Mouse (Mus musculus): ENCODE results near the gene Trim10. TPM values are rescaled to one million over a fixed set of nuclear protein-coding genes. Genes with fewer than 3 reads are reported as not detected.
A peak's percentile ranks its signal among the peaks of the same experiment; 100 is the strongest.

The Trim10 gene
- total RNA-seq (2021) = 1 to 10 TPM; 5.0 to 9.9 TPM
- long read RNA-seq, experiment 1, transcript Trim10-201 (7 exons, 2,245 nt) = major isoform, 7 of 10 reads
- long read RNA-seq, experiment 1, partial matches to known transcripts = 1 of 10 reads
- long read RNA-seq, experiment 1, other reads (novel, unspliced or antisense) = 2 of 10 reads
- long read RNA-seq, experiment 2, transcript Trim10-201 (7 exons, 2,245 nt) = major isoform, 15 of 18 reads
- long read RNA-seq, experiment 2, partial matches to known transcripts = 1 of 18 reads
- long read RNA-seq, experiment 2, other reads (novel, unspliced or antisense) = 2 of 18 reads

DNA sequence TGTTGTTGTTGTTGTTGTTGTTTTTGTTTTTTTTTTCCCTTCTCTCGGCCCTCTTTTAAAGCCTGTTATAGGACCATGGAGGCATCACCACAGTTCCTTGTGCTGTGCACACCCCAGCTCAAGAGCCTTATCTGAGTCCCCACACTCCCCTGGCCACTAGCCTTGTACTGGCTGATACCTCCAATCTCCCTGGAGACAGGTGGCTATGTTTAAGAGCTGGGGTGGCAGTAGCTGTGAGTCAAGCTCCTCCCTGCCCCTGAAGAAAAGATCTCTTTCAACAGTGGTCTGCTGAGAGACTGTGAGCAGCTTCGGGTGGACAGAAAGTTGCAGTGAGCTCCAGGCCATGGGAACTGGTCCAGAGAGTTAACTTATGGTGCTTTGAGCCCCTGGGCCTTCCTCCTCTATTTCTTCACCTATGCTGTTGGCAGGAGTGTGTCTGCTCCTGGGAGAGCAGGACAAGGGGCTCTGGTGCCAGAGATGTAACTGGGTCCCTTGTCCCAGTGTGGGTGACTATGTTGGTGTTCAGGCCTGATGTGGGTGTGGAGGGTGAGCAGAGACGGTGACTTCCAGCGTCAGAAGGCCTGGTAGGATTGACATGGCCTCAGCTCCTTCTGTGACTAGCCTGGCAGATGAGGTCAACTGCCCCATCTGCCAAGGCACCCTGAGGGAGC is at the start of gene Trim10:
Gene Trim10, plus strand, starts transcription at position 291 of the 671 bp plus-strand sequence.
- DNase-seq (ENCODE audit: low spot score in 2 of 2) = no peak

- DNase-seq (ENCODE audit: low spot score in 2 of 2) = no peak
Measured at GRCm38 (mm10) chr17:36824005-36824404, 45.4 kb upstream of the Trim10 start.

GRCm38 (mm10) chr17:36825525-36825924 is 43.8 kb upstream of the Trim10 start:
- no peak for DNase-seq (ENCODE audit: low spot score in 2 of 2)

DNA sequence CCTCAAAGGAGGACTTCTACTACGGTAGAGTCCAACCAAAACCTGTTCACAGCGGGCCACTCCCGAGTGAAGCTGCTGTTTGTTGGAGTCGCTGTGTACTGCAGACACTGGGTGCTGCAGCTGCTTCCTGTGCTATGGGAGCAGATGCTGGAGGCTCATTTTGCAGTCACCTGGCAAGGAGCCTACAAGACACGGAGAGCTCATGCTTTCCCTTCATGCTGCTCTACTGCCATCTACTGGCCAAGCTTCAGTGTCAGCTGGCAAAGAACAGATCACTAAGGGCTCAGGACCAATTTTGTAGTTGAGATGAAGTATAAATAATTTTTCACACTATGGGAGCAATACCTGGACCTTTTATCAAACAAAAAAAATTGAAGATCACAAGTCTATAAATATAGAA is 43.4 kb upstream of the Trim10 start:
- DNase-seq (ENCODE audit: low spot score in 2 of 2) = peak in 1 of 2 experiments; percentile 59

DNA sequence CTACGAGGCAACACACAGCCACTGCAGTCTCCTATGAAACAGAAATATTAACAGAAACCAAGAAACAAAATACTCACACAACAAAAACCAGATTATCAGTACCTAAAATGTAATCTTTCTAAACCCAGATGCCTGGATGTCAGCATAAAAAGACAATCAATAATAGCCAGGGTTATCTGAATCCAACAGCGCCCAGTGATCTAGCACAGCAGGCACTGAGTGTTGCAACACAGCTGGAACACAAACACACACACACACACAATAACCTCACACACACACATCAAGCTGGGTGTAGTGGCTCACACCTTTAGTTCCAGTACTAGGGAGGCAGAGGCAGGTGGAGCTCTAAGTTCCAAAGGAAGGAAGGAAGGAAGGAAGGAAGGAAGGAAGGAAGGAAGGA is 40.9 kb upstream of the Trim10 start:
- DNase-seq (ENCODE audit: low spot score in 2 of 2) = no peak

DNA sequence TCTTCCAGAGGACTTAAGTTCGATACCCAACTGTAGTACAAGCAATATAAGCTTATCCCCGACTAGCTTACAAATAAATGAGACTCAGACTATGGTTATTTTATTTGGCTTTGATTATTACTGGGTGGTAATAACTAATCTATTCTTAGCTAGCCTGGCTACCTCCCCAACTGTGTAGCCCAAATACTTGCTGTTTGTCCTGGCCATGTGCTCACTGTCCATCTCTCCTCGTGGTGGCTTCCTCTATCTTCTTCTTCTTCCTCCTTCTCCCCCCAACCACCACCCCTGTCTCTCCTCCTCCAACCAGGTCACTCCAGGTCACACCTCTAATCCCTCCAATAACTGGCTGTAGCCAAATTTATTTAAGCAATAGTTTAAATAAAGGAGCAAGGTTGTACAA is 38.9 kb upstream of the Trim10 start:
- no peak for DNase-seq (ENCODE audit: low spot score in 2 of 2)

DNA sequence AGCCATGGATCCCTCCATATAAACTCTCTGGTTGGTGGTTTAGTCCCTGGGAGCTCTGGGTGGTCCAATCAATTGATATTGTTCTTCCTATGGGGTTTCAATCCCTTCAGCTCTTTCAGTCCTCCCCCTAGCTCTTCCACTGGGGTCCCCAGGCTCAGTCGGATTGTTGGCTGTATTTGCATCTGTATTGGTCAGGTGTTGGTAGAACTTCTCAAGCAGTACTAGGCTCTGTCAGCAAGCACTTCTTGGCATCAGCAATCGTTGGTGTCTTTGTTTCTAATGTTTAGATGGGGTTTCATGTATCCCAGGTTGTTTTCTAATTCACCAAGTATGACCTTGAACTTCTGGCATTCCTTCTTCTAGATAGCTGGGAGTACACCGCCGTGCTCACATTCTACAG is 36.7 kb upstream of the Trim10 start:
- no peak for DNase-seq (ENCODE audit: low spot score in 2 of 2)

DNA sequence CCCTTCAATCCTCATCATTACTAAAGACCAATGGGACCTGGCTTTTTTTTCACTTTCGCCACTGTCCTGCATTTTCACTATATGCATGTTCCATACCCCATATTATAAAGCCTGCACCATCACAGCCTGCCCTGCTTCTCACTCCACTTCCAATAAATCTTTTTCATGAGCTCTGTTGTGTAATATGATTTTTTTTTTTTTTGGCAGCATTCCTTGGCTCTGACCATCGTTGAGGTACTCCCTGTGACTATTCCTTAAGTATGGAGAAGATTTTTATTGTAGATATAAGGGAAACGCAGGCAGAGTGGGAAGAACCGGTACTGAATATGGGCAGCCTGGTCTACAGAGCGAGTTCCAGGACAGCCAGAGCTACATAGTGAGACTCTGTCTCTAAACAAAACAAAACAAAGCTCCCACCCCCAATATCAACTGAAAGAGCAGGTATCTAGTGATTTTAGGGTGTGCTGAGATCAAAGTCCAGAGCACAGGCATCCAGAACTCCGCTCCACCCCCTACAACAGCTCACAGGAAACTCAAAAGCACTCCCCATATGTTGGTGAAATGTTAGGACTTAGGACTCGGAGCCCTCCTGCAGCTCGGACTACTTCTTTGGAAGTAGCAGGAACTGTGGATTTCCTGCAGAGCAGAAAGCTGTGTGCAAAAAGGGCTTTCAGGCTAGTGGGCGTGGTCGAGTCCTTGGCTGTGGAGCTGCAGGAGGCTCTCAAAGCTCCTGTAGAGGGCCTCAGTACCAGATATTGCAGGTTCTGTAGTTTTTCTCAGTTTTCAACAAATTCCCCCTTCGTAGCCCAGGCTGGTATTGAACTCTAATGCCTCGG is 33.6 kb upstream of the Trim10 start:
- DNase-seq (ENCODE audit: low spot score in 2 of 2) = no peak

DNA sequence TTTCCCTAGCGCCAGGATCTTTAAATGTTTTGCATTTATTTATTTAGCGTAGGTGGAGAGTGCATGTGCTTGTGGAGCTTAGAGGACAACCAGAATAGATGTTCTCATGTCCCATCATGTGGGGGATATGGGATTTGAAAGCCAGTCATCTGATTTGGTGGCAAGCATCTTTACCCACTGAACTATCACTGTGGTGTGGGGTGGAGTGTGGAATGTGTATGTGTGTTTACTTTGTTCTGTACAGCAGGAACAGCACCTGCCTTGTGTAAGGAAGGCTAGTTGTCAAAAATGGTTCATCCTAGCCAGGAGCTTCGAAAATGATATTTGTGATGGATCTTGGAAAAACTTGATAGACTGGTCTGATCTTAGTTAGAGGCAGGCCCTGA is 33.0 kb upstream of the Trim10 start:
- no peak for DNase-seq (ENCODE audit: low spot score in 2 of 2)

- DNase-seq (ENCODE audit: low spot score in 2 of 2) = peak; percentile 89 to 97
Measured at GRCm38 (mm10) chr17:36836874-36837647, 32.3 kb upstream of the Trim10 start, which contains the start of gene Trim26. TSS of gene Trim26 (plus strand) at chr17:36837134.

DNA sequence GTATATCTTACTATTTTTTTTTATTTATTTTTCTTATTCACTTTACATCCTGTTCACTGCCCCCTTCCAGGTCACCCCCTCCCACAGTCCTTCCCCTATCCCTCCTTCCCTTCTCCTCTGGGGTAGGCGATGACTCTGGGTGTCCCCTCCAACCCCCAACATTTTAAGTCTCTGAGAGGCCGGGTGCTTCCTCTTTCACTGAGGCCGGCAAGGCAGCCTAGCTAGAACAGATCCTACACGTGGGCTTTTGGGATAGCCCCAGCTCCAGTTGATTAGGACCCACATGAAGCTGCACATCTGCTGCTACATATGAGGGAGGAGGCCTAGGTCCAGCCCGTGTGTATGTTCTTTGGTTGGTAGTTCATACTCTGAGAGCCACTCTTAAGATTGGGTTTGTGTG is 30.4 kb upstream of the Trim10 start:
- DNase-seq (ENCODE audit: low spot score in 2 of 2) = no peak

GRCm38 (mm10) chr17:36839931-36840330 is 29.4 kb upstream of the Trim10 start:
- no peak for DNase-seq (ENCODE audit: low spot score in 2 of 2)

GRCm38 (mm10) chr17:36840961-36841445 is 28.4 kb upstream of the Trim10 start:
- DNase-seq (ENCODE audit: low spot score in 2 of 2) = no peak

- DNase-seq (ENCODE audit: low spot score in 2 of 2) = no peak
Measured at GRCm38 (mm10) chr17:36843696-36844095, 25.7 kb upstream of the Trim10 start.

DNA sequence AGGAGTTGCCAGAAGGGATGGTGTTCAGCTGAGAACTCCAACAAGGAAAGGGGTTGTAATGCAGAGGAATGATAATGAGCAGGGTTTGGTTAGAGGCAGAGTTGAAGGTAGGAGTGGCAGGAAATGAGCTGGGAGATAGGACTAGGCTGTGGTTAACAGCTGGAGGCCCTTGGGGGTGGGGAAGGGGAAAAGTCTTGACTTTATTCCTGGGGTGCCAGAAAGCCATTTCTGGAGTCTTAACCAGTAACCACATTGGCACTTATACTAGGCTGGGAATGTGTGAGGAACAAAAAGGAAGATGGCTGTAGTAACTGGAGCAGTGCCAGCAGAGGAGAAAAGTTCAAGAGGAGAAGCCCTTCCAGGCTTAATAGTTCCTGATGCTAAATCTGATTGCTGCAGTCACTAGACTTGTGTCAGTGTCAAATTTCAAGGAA is 25.1 kb upstream of the Trim10 start:
- DNase-seq (ENCODE audit: low spot score in 2 of 2) = no peak

- peak in 1 of 2 experiments; percentile 33 for DNase-seq (ENCODE audit: low spot score in 2 of 2)
Measured at GRCm38 (mm10) chr17:36844725-36845124, 24.6 kb upstream of the Trim10 start.

DNA sequence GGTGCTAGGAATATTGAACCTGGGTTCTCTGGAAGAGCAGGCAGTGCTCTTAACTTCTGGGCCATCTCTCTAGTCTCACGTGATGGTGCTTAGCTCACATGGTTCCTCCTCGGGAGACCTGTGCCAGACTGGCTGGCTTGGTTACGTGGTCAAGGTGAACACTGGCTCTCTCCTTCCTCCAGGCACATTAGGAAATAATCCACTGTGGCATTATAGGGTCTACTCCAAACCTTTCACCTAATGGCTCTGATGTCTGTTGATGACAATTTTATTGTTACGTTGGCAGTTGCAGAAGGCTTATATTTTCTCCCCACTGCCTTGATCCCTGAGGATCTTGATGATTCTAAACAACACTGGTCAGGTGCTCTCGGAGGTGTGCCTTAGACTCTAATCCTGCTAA is 20.5 kb upstream of the Trim10 start:
- DNase-seq (ENCODE audit: low spot score in 2 of 2) = no peak

DNA sequence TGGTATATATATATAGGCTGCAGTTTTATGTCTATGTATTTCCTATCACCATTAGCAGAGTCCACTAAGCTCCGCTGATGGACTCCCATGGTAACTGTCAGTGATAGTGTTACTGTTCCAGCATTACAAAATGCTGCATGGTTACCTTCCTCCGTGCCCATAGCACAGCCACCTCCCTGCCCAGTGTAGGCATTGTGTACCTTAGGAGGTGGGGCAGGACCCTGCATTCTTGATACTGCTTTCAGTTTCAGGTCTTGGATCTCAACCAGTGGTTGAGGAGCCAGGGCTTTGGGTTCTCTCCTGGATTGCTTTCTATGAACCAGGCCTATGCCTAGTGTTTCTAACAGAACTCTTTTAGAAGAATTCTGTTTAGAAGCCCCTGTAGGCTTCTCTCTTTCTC is 19.4 kb upstream of the Trim10 start:
- DNase-seq (ENCODE audit: low spot score in 2 of 2) = no peak

DNA sequence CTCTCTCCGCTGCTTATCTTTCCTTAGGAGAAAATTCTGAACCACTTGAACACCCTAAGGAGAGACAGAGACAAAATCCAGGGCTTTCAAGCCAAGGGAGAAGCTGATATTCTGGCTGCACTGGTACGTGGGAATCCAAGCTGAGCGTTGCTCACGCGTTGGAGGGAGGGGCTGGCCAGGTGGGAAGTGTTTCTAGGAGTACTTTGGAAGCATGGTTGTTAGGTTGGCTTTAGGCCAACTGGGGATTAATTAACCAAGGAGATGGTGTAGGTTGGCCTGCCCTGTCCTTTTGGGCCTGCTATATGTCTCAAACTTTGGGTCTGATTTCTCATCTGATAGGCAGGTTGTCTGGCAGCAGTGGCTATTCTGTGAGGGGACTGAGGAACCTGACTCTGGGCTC is 18.2 kb upstream of the Trim10 start:
- no peak for DNase-seq (ENCODE audit: low spot score in 2 of 2)

DNA sequence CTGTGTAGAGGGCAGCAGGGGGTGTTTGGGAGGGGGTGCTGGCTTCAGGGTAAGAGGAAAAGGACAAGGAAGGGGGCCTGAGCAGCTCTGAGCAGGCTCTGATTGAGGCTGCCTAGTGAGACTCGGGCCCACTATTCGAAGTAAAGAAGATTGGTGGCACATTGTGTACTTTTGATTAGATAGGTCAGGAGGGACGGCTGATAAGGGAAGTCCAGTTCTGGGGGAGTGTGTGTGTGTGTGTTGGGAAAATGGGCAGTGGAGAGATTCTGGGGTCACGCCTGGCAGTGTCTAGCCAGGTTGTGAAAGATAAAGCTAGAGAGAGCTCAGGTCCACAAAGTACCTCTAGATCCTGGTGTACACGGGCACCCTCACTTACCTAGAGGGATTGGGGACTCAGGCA is 17.7 kb upstream of the Trim10 start:
- DNase-seq (ENCODE audit: low spot score in 2 of 2) = no peak

GRCm38 (mm10) chr17:36855484-36855883 is 13.9 kb upstream of the Trim10 start:
- no peak for DNase-seq (ENCODE audit: low spot score in 2 of 2)
